Mouse (Mus musculus) olfactory bulb, adult 2 months (tissue): Measurements from ENCODE around the gene Nlk.

Experiments used
- CTCF ChIP-seq: fragments of 200-500 bp; IDR thresholded peaks from 2 replicates; pipeline ENCODE4 v1.5.1; 2012; ENCODE audit warnings: low read depth, mild to moderate bottlenecking, low read length, moderate library complexity; ENCODE audit not compliant: insufficient read depth
- POLR2A ChIP-seq: fragments of 200-500 bp; IDR thresholded peaks from 2 replicates; pipeline ENCODE4 v1.6.1; 2012; ENCODE audit warnings: mild to moderate bottlenecking, low read depth, low read length, moderate library complexity; ENCODE audit not compliant: insufficient read depth

GRCm38 (mm10) chr11:78742461-78742860 is 45.3 kb upstream of the Nlk start:
- TF ChIP-seq CTCF (no peak), POLR2A (no peak)
